Mouse (Mus musculus) left cerebral cortex, adult 18-20 months (tissue): ENCODE measurements around the gene Kcnk5. TPM values are rescaled to one million over a fixed set of nuclear protein-coding genes. Genes with fewer than 3 reads are reported as not detected.

Source experiments
- DNase-seq, 2 experiments: peaks; one replicate each; pipeline ENCODE4 v3.0.0; 2021 to 2022; ENCODE audit warnings: low spot score in 2 of 2, mixed read lengths in 1 of 2
- long read RNA-seq, 2 experiments: library from polyadenylated mRNA; stranded (forward); transcript quantifications; one replicate each; pipeline ENCODE4 v2.0.0; 2021
- total RNA-seq, 2 experiments: library from RNA; stranded (reverse); gene quantifications; 2 replicates each; pipeline ENCODE4 v1.2.3; 2021

Gene Kcnk5
- under 1 TPM; 0.21 to 0.37 TPM for total RNA-seq
- long read RNA-seq, experiment 1: 0 reads
- long read RNA-seq, experiment 2: 0 reads

DNA sequence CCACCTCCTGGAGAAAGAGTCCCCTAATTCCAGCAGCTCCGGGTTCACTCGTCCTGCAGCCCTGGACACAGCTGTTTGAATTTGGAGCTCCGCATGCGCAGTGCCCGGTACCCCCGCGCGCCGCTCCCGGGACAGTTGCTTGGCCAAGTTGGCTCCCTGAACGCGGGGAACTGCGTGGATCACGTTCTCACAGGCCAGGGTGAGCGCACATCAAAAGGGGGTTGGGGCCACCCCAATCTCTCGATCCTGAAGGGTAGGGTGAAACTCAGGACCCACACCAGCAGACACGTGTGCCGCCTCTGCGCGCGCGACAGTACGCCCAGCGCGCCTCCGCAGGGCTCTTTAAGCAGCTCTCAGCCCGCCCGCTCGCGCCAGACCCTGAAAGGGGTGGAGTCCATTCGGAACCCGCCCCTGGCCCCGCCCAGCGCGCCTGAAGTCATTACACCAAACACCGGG is at the start of gene Kcnk5:
TSS of gene Kcnk5 (minus strand) at position 344 of the 456 bp plus-strand sequence.
- peak; percentile 54 to 57 for DNase-seq

DNA sequence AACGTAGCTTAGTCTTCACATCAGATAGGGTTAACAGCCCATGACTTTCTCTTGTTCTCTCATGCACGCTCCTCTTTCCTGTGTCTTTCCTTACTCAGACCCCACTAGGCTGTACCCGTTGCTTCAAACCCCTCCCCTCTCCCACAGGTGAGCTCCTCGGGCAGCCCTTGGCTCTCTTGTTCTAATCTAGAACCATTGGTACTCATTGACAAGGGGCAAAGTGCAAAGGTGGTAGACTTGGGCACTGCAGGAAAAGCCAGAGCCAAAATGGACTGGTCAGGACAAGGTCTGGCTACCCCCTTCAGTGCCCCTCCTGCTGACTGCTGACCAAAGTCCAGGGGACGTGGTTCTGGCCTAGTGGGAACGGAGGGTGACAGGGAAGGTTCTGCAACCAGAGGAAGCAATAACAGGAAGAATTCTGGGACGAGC is 48.5 kb upstream of the Kcnk5 start:
- DNase-seq: no peak

DNA sequence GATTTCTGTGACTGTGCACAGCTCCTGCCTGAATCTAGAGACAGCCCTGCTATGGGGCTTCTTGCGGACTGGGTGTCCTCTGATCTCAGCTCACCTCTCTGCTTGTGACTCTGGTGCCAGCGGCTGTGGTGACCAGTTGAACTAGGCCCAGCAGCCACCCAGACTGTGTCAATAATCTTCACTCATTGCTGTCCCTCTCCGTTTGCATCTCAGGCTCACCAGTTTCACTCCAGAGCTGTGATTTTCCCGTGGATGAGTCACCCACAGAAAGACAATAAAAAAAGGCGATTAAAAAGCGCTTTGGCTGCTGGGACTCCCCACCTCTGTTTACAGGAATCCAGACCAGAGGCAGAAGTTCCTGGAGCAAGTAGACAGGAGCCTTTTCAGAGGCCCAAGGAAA is 47.8 kb upstream of the Kcnk5 start:
- DNase-seq: no peak

DNA sequence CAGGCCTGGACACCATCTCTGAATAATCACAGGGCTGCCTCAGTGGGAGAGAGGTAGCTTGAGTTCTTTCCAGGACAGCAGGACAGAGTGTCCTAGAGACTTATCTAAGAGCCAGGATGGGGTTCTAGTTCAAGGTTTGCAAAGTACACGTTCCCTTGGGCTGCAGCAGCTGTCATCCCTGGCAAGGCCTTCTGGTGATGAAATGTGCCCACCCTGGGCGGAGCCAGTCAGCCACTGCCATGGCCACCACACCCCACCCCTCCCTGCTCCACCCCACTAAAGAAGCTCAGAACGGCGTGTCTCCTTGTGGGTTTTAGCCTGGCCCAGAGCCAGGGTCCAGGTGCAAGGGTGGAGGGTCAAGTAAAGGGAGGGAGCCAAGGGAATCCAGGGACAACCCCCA is 46.7 kb upstream of the Kcnk5 start:
- no peak for DNase-seq

DNA sequence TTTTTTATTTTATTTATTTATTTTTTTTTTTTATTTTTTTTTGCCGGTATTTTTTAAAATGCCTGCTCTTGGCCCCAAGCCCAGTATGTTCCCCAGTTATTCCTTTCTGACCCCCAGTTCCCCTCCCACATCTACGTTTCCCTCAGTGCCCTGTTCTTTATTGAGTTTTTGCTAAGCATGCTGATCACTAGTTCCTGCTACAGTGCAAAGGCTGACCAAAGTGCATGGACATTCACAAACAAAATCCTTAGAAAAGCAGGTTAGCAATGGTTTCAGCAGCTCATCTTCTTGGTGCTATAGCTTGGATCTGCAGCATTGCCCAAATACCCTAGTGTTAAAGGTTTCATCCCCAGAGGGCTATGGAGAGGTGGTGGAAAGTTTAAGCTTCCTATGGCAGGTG is 45.4 kb upstream of the Kcnk5 start:
- no peak for DNase-seq

DNA sequence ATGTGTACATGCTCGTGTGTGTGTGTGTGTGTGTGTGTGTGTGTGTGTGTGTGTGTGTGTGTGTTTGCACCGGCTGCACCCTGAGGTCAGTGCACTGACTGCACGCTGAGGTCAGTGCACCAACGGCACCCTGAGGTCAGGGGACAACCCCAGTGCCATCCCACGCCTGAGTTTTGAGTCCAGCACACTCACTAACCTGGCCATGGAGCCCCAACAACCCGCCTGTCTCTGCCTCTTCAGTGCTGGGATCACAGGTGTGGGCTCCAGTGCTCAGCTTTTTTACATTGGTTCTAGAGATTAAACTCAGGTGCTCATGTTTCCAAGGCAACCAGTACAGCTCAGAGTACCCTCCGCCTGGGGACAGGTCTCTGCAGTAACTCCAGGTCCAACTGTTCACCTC is 44.9 kb upstream of the Kcnk5 start:
- DNase-seq: no peak

DNA sequence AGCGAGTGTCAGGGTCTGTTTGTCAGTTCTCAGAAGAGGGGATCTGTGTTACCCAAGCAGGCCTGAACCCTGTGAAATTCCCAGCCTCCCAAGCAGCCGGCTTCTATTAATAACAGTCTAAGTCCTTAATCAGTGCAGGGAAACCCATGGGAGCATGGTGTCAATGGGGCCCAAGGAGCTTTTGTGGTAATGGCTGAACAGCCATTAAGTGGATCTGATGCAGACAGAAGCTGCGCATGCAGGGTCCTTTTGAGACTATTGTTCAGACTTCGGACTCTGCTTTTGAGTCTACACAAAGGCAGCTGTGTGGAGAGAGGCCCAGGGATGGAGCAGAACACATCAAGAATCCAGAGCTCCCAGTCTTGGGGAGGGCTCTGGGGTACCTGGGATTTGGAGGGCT is 43.9 kb upstream of the Kcnk5 start:
- no peak for DNase-seq

DNA sequence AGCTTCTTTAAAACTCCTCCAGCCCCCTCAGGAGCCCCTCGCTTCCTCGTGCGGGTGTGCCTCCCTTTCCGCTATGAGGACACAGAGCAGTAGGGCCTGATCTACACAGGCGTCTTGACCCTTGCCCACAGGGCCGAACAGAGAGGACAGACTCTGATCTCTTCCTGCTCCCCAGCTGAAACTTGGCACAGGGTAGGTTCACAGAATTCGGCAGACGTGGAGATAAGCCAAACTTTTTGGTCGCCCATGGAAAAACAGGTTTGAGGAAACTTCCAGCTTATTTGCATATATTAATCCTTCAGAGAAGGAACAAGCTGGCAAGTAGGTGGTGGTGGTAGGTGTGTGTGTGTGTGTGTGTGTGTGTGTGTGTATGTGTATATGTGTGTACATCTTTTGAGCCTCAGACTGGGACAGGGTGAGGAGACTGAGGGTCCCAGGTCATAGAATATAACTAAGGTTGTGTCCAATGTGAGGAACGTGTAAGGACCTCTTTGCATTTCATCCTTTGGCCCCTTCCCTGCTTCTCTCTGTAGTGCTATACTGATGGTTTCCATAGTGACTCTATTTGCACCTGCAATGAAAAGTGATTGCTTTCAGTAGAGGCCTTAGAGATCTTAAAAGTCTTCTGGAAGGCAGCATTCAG is 43.1 kb upstream of the Kcnk5 start:
- no peak for DNase-seq

DNA sequence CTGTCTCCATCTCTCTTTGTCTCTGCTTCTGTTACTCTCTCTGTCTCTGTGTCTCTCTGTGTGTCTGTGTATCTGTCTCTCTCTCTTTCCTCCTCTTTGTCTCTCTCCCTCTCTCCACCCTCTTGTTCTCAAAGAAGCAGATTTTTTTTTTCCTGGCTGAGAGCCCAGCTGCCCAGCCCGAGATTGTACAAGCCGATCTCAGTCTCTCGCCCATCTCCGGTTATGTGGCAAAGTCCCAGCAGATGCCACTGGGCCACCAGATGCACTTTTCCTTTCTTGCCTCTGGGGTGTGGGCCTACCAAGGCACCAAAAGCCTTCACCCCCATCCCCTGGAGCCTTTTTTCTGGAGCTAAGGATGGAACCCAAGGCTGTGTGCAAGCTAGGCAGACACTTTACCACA is 42.6 kb upstream of the Kcnk5 start:
- no peak for DNase-seq

DNA sequence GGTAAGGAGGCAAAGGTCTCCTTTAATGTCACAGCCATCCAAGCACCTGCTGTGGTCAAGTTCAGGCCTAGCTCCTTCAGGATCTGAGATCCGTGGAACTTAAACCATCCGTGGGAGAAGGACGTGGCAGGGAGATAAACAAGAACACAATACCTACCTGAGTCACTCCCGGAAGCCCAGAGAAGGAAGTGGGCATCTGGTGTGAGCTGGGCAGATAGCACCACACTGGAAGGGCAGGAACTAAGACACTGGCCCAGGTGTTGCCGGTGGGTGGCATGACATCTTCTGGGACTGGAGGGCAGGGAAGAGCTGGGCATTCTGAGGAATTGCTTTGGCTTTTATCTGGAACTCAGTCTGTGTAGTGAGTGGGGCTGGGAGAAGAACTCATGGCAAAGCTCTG is 41.6 kb upstream of the Kcnk5 start:
- no peak for DNase-seq

DNA sequence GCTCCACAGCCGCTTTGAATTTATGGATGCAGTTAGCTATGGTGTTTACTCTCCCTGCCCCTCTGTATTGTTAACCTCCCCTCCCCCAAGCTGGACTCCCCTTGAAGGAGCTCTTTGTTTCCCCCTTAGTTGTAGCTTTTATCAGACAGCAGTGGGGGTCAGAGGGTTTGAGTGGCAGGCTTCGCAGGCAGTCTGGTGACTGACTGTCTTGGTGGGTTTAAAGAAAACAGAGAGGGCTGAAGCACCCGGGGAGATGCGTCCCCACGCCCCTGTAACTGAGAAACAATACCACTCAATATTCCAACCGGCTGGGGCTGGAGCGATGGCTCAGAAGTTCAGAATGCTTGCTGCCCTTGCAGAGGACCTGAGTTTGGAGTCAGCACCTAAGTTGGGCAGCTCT is 39.5 kb upstream of the Kcnk5 start:
- no peak for DNase-seq

DNA sequence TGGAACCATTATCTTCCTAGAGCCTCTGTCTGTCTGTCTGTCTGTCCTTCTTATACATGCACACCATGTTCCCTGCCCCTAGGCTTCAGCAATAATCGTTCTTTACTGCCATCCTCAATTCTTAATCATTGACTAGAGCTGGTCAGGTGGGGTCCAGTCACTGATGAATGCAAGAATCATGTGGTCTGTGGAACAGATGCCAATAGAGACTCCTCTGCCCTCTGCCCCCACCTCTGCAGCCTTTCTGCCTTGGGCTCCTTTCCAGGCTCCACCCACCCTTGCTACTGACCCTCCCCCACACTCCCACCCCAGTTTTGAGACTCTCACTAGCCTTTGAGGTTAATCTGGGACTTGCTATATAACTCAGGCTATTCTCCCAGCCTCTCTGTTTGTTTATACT is 38.2 kb upstream of the Kcnk5 start:
- no peak for DNase-seq

DNA sequence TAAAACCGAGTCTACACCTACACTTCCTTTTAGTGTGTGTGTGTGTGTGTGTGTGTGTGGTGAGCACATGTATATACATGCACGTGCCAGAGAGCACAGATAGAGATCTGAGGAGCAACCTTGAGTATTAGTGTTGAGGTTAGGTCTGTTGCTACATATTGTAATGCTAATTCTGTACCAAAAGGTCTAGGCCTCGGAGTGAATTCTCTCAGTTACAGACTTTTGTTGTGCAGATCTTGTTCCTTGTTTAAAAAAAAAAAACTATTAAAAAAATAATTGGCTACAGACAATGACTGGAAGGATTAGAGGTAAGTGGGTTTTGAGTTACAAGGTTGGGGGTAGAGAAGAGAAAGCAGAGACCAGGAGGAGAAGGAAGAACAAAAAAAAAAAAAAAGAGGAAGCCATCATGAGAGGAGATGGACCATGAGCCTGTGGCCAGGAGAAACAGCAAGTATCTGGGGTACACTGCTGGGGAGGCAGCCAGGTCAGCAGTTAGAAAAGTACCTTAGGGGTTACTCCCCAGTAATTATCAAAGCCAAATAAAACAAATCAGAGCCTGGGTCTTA is 35.8 kb upstream of the Kcnk5 start:
- DNase-seq: no peak

DNA sequence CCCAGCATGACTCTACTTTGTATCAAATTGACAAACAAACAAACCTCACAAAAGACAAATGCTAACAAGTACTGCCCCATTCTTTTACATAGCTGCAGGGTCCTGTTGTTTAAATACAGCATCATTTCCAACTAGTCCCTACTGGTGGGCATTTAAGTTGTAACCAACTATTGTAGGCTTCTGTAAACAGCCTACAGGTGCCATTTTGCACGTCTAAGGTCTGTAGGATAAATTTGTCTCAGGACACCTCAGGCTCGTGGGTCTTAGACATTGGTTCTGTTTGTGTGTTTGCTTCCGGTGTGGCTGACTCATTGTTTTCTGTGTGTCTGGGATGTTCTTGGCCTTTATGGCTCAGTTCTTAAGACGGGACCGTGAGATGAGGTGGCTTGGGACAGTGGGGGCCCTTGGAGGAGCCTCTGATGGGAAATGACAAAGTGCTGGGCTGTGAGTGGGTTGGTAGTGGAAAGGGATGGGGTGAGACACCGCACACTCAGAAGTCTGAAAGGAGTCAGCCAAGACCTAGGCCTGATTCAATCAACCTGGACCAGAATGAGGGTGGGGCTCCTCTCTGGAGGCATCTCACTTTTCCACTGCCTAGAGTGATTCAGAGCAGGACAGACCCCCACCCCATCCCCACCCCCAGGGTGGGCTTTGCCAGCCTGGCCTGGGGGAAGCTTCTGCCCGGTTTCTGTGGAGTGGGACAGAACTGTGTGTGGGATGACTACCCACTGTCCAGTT is 35.1 kb upstream of the Kcnk5 start:
- DNase-seq: no peak

DNA sequence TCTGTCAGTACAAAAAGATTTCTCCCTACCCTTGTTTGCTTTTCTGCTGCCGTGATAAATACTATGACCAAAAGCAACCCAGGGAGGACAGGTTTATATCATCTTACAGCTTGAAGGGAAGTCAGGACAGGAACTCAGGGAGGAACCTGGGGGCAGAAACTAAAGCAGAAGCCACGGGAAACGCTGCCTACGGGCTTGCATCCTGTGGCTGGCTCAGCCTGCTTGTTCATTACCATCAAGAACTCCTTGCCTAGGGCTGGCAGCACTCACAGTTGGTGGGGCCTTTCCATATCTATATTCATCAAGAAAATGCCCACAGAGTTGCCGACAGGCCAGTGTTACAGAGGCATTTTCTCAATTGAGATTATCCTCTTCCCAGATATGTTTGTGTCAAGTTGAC is 34.2 kb upstream of the Kcnk5 start:
- no peak for DNase-seq

DNA sequence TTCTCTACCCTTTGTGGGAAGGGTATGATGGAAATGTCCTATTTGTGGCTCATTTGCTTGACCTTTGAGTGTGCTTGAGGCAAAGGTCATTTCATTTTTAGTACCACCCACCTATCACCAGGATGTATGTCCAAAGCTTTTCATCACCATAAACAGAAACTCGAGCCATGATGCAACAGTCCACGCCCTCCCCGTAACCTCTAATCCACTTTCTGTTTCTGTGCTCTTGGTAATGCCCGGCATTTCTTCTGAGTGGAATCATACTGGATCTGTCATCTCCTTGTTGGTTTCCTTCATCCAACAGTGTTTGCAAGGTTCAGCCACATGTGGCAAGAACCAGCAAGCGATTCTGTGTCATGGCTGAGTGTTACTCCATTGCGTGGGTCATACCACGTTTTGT is 32.5 kb upstream of the Kcnk5 start:
- DNase-seq: no peak

DNA sequence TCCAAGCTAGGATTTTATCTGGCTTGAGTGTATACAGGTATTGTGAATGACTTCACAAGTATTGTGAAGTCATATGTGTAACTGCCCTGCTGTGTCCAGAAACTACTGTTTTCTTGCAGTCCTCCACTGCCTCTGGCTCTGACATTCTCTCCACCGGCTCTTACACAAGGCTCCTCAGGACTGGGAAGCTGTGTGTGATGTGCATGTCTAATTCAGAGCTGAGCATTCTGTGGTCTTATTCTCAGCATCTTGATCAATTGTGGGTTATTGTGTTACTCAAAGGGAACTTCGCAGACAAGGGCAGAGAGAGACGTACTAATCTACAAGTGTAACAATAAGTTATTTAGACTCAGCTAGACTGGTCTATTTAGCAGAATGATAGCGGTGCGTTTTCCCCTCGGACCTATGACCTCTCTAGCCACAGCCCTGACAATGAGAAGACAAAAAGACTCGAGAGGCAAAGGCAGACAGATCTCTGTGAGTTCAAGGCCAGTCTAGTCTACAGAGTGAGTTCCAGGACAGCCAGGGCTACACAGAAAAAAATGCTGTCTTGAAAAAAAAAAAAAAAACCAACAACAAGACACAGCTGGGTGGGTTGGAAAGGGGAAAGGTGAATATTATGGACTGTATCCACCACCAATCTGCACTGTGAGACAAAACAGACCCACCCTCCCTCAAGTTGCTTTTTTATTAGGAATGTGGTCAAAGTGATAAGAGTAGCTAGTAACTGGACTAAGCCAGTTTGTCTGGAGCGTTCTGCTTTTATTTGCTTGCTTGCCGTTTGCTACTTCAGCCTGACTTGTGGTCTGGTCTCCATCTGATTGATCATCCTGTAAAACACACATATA is 30.4 kb upstream of the Kcnk5 start:
- no peak for DNase-seq

DNA sequence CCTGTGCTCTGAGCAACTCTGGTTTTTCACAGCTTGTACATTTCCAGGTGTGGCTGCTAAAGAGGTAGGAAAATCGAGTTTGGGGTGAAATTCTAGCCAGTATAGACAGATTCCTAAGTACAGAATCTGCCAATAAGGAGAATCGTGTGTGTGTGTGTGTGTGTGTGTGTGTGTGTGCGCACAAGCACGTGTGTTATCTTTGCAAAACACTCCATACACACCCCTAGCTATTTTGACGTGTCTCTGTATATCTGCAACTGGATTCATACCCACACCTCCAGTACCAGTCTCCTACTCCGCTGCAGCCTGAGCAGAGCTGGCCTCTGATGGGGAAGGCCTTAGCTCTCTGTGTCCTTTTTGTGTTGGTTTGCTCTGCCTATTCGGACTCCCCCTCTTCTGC is 28.3 kb upstream of the Kcnk5 start:
- DNase-seq: no peak

DNA sequence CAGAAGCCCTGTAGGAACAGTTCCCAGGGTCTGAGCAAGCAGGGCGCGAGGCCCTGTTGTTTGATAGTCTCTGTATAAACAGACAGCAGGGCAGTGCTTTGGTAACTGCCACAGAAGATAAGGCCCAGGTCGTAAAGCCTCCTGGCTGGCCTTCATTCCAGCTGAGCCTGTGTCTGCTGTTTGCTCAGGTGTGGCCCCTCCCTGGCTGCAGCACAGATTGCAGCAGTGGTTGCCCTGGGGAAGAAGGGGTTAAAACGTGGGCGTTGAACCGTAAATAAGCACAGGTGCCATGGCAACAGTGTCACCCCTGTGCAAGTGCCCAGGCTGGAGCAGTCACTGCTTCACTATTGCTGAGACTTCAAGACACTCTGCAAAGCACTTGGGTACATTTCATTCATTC is 26.8 kb upstream of the Kcnk5 start:
- DNase-seq: no peak

DNA sequence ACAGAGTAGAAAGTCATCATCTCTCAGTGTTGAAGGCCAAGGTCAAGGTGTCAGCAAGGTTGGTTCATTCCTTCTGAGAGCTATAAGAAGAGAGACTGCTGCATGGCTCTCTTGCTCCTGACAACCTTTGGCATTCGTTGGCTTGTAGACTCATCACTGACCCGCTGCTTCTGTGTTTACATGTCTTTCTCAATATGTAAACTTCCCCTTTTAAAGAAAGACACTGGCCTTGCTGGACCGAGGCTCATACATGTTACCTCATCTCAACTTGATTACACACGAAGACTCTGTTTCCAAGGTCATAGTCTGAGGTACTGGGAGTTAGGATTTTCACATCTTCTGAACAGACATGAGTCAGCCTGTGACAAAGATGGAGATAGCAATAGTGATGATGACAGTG is 24.1 kb upstream of the Kcnk5 start:
- DNase-seq: no peak

DNA sequence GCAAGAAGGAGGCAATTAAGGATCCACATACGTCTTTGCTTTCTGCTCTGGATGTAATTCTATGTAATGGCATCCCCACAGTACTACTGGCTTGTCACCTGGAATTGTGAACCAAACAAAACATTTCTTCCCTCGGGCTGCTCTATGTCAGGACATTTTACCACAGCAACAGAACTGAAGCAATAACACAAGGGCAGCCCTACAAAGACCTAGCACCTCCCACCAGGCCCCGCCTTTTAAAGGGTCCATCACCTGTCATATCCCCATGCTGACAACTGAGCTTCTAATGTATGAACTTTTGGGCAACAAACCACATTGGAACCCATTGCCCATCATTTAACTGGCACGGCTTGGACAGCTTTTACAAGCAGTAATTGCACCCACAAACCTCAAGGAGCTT is 21.7 kb upstream of the Kcnk5 start:
- DNase-seq: no peak
